In genomic region chr11:49203771-49204497, GRCm38 (mm10) we compare ENCODE assay signal across 8 mouse cellular contexts. TPM values are rescaled to one million over a fixed set of nuclear protein-coding genes. Genes with fewer than 3 reads are reported as not detected.
DNase-seq lines count a peak whose midpoint lies in the region; ATAC-seq and TF ChIP-seq lines count a peak whose summit lies in the region.

No protein-coding gene starts in this region.

- peaks cover 6% of the 10 kb centered on the region; the same call in 1 of the 2 replicates for H3K4me1 ChIP-seq in brown adipose tissue, adult 24 weeks (ENCODE audit: control insufficient read depth, insufficient read depth, insufficient read length, low read length)
- peaks cover 5% of the 10 kb centered on the region for H3K4me1 ChIP-seq in liver, adult 2 months (ENCODE audit: control insufficient read depth, insufficient read depth, low read length)

- H3K27ac ChIP-seq in brown adipose tissue, adult 24 weeks (replicated peaks; ENCODE audit: low read depth, low read length): peak overlapping the region; percentile 100
- H3K27ac ChIP-seq in liver, adult 2 months (replicated peaks; ENCODE audit: insufficient read depth, low read depth, low read length): peak overlapping the region; percentile 98

- peak; percentile 16 for DNase-seq in gastrocnemius, postnatal 14 days
- no peak for DNase-seq in gastrocnemius, postnatal 25 days
- DNase-seq in liver, adult 2 months (ENCODE audit: extremely low read depth, low read depth, low spot score): no peak
- peak; percentile 81 for DNase-seq in naive thymus-derived CD4-positive, alpha-beta T cell, adult 2 months (ENCODE audit: low read depth)
- DNase-seq in frontal cortex, postnatal 14 days (ENCODE audit: low spot score in 2 of 2): no peak

- H3K27me3 ChIP-seq in C2C12 (ENCODE audit: control insufficient read depth, insufficient read depth, insufficient read length): no peaks in the 10 kb centered on the region
- no peaks in the 10 kb centered on the region for H3K27me3 ChIP-seq in liver, adult 2 months (ENCODE audit: control insufficient read depth, insufficient read depth, low read length)

- WGBS in liver, adult 2 months: under 1% methylated on average over 24 of the region's 24 CpGs

- peak overlapping the region; percentile 89 for H3ac ChIP-seq in C2C12 (ENCODE audit: control insufficient read depth, insufficient read length, low read depth)

- peak overlapping the region; percentile 89 for H3K9ac ChIP-seq in liver, adult 2 months (ENCODE audit: low read depth, low read length)

- peaks cover 72% of the 10 kb centered on the region for H3K79me2 ChIP-seq in C2C12 (ENCODE audit: control insufficient read depth, insufficient read depth)
- peaks cover 13% of the 10 kb centered on the region; the same call in 1 of the 2 replicates for H3K79me2 ChIP-seq in liver, adult 2 months (ENCODE audit: control insufficient read depth, insufficient read depth, low read length)

- ATAC-seq in granulocyte monocyte progenitor cell, adult 5-6 weeks (replicated peaks; ENCODE audit: poor library complexity, severe bottlenecking): peak; percentile 40

- H3K4me3 ChIP-seq in C2C12 (ENCODE audit: insufficient read depth, poor library complexity, severe bottlenecking): peak overlapping the region; percentile 68
- peak overlapping the region; percentile 89 for H3K4me3 ChIP-seq in brown adipose tissue, adult 24 weeks (ENCODE audit: insufficient read depth, low read depth, low read length)
- H3K4me3 ChIP-seq in liver, adult 2 months (ENCODE audit: insufficient read depth, low read depth, low read length): peak overlapping the region; percentile 65

- no peak for TF ChIP-seq CTCF in C2C12 (IDR thresholded peaks at IDR 0.05; ENCODE audit: control insufficient read depth, insufficient read depth, insufficient read length)
- no peak for TF ChIP-seq CTCF in liver, adult 2 months (IDR thresholded peaks at IDR 0.05; ENCODE audit: low read depth, low read length)

- peaks cover 25% of the 10 kb centered on the region for H3K36me3 ChIP-seq in C2C12 (ENCODE audit: control insufficient read depth, insufficient read depth)
- H3K36me3 ChIP-seq in liver, adult 2 months (ENCODE audit: control insufficient read depth, insufficient read depth, low read length): peaks cover 3% of the 10 kb centered on the region

- intact Hi-C loops in gastrocnemius, postnatal 14 days (cut with DNase I; ENCODE audit: low total_unique reads): loop anchor here (5.0 kb wide), 1 partner anchor 48 kb away; no protein-coding TSS in a partner anchor

- H3K79me3 ChIP-seq in C2C12 (ENCODE audit: low read depth): peaks cover 55% of the 10 kb centered on the region

- TF ChIP-seq POLR2A in liver, adult 2 months (IDR thresholded peaks at IDR 0.05; ENCODE audit: extremely low read depth, insufficient read depth, low read length): no peak; the same call in 1 of the 2 replicates

TF ChIP-seq in C2C12, 6 proteins besides CTCF, POLR2A, EP300 and RAD21:
- peak; percentile 82 for TF ChIP-seq USF1 (IDR thresholded peaks at IDR 0.05; ENCODE audit: low read depth)
- TF ChIP-seq CEBPB (IDR thresholded peaks at IDR 0.05; ENCODE audit: low read depth): no peak

RNA-seq across cellular contexts. Expression of gene Zfp62, which starts 0.8 kb away (rescaled TPM):
- total RNA-seq in gastrocnemius, postnatal 14 days (2021): 10 to 100 TPM; 16.5 to 18.1 TPM
- 10 to 100 TPM; 20.3 to 22.8 TPM for total RNA-seq in gastrocnemius, postnatal 25 days (2021)
- polyA plus RNA-seq in C2C12 (2012; fragmentation: generic; extraction: Trizol): 3.3 TPM
- polyA plus RNA-seq in brown adipose tissue, adult 24 weeks (2012; ENCODE audit: insufficient read depth, insufficient read length, missing spikeins): 10.4 and 14.4 TPM in 2 replicates
- total RNA-seq in granulocyte monocyte progenitor cell, adult 5-6 weeks (2014; fragmentation: Nextera tagmentation): 46.4 and 46.5 TPM in 2 replicates
- total RNA-seq in granulocyte monocyte progenitor cell, adult 5-6 weeks (2017): 62.2 and 88.5 TPM in 2 replicates
- total RNA-seq in liver, adult 2 months (2014; rRNA removed): 18.3 and 18.8 TPM in 2 replicates
- polyA plus RNA-seq in liver, adult 2 months (2012; rRNA removed): 0.71 and 1.4 TPM in 2 replicates

RNA-seq across cellular contexts. Expression of gene Btnl9, which starts 17.0 kb away (rescaled TPM):
- total RNA-seq in gastrocnemius, postnatal 14 days (2021): 1 to 10 TPM; 4.8 to 9.0 TPM
- 1 to 10 TPM; 1.6 to 3.5 TPM for total RNA-seq in gastrocnemius, postnatal 25 days (2021)
- not detected for polyA plus RNA-seq in C2C12 (2012; fragmentation: generic; extraction: Trizol)
- polyA plus RNA-seq in brown adipose tissue, adult 24 weeks (2012; ENCODE audit: insufficient read depth, insufficient read length, missing spikeins): 12.3 and 23.2 TPM in 2 replicates
- 3.8 and 4.1 TPM in 2 replicates for total RNA-seq in granulocyte monocyte progenitor cell, adult 5-6 weeks (2014; fragmentation: Nextera tagmentation)
- total RNA-seq in granulocyte monocyte progenitor cell, adult 5-6 weeks (2017): 5.3 and 7.6 TPM in 2 replicates
- 3.4 and 5.5 TPM in 2 replicates for total RNA-seq in liver, adult 2 months (2014; rRNA removed)
- polyA plus RNA-seq in liver, adult 2 months (2012; rRNA removed): 1.9 and 2.3 TPM in 2 replicates

RNA-seq across cellular contexts. Expression of gene Mgat1, which starts 40.1 kb away (rescaled TPM):
- 10 to 100 TPM; 35.7 to 39.5 TPM for total RNA-seq in gastrocnemius, postnatal 14 days (2021)
- 10 to 100 TPM; 33.7 to 33.9 TPM for total RNA-seq in gastrocnemius, postnatal 25 days (2021)
- 44.5 TPM for polyA plus RNA-seq in C2C12 (2012; fragmentation: generic; extraction: Trizol)
- 19.3 and 30.6 TPM in 2 replicates for polyA plus RNA-seq in brown adipose tissue, adult 24 weeks (2012; ENCODE audit: insufficient read depth, insufficient read length, missing spikeins)
- 44.1 and 74.5 TPM in 2 replicates for total RNA-seq in granulocyte monocyte progenitor cell, adult 5-6 weeks (2014; fragmentation: Nextera tagmentation)
- 51.6 and 59.4 TPM in 2 replicates for total RNA-seq in granulocyte monocyte progenitor cell, adult 5-6 weeks (2017)
- 44.7 and 60.8 TPM in 2 replicates for total RNA-seq in liver, adult 2 months (2014; rRNA removed)
- 134 and 145 TPM in 2 replicates for polyA plus RNA-seq in liver, adult 2 months (2012; rRNA removed)

RNA-seq across cellular contexts. Expression of gene Olfr1394, which starts 49.8 kb away (rescaled TPM):
- not detected for total RNA-seq in gastrocnemius, postnatal 14 days (2021)
- not detected for total RNA-seq in gastrocnemius, postnatal 25 days (2021)
- not detected for polyA plus RNA-seq in C2C12 (2012; fragmentation: generic; extraction: Trizol)
- polyA plus RNA-seq in brown adipose tissue, adult 24 weeks (2012; ENCODE audit: insufficient read depth, insufficient read length, missing spikeins): not detected in 2 replicates
- total RNA-seq in granulocyte monocyte progenitor cell, adult 5-6 weeks (2014; fragmentation: Nextera tagmentation): not detected in 2 replicates
- not detected in 2 replicates for total RNA-seq in granulocyte monocyte progenitor cell, adult 5-6 weeks (2017)
- not detected in 2 replicates for total RNA-seq in liver, adult 2 months (2014; rRNA removed)
- polyA plus RNA-seq in liver, adult 2 months (2012; rRNA removed): not detected in 2 replicates

Comparison
In these comparisons a context has a peak if more than half of its experiments do, and no peak if none do; other contexts are left out.
1. DNase-seq: peak in gastrocnemius, postnatal 14 days (single experiment) and naive thymus-derived CD4-positive, alpha-beta T cell, adult 2 months (single experiment); none in gastrocnemius, postnatal 25 days (single experiment), liver, adult 2 months (single experiment) and frontal cortex, postnatal 14 days (0 of 2).
2. Peak in every context shown above with its lines, with median percentiles within 50 percentile points of each other: H3K4me3 ChIP-seq.